8 mouse cellular contexts compared by ENCODE assay signal in genomic region chr1:178527547-178528361, GRCm38 (mm10). TPM values are rescaled to one million over a fixed set of nuclear protein-coding genes. Genes with fewer than 3 reads are reported as not detected.
DNase-seq lines count a peak whose midpoint lies in the region; ATAC-seq lines count a peak whose summit lies in the region.

No protein-coding gene starts in this region.

- peak overlapping the region; percentile 90 for H3K27ac ChIP-seq in hindbrain, embryonic 12.5 days

- peak overlapping the region; percentile 73 for H3K4me3 ChIP-seq in hindbrain, embryonic 12.5 days

- ATAC-seq in hindbrain, embryonic 12.5 days (ENCODE audit: low FRiP score): peak; percentile 36
- ATAC-seq in inflammation-experienced regulatory T-cells, adult 6 months: no peak

- under 1% methylated on average over 59 of the region's 59 CpGs for WGBS in hindbrain, embryonic 12.5 days

- no peaks in the 10 kb centered on the region for H3K9me3 ChIP-seq in hindbrain, embryonic 12.5 days (replicated peaks)

- DNase-seq in ZHBTc4 (ENCODE audit: low read depth, low spot score): peak; percentile 68
- DNase-seq in cerebellum, postnatal 14 days: peak; percentile 47 to 58
- peak; percentile 29 to 30 for DNase-seq in frontal cortex, postnatal 14 days (ENCODE audit: low spot score in 2 of 2)
- DNase-seq in layer of hippocampus, postnatal 25 days (ENCODE audit: extremely low spot score in 1 of 2, low spot score in 1 of 2): peak; percentile 20 to 39
- peak; percentile 6 for DNase-seq in lung, postnatal 14 days
- DNase-seq in retina, postnatal 1 day: peak; percentile 47

- peaks cover 28% of the 10 kb centered on the region for H3K4me1 ChIP-seq in hindbrain, embryonic 12.5 days

- H3K4me2 ChIP-seq in hindbrain, embryonic 12.5 days (replicated peaks): peak overlapping the region; percentile 92

- peak overlapping the region; percentile 81 for H3K9ac ChIP-seq in hindbrain, embryonic 12.5 days

- peaks cover 23% of the 10 kb centered on the region for H3K27me3 ChIP-seq in hindbrain, embryonic 12.5 days

- H3K36me3 ChIP-seq in hindbrain, embryonic 12.5 days: no peaks in the 10 kb centered on the region

RNA-seq across cellular contexts. Expression of gene Kif26b, which starts 1.2 kb away (rescaled TPM):
- 13.3 and 17.2 TPM in 2 replicates for polyA plus RNA-seq in hindbrain, embryonic 12.5 days (2016; fragmentation: Nextera tagmentation; extraction: Ambion mirVana)
- 10 to 100 TPM; 22.6 to 26.2 TPM for total RNA-seq in layer of hippocampus, postnatal 25 days (2021)
- polyA plus RNA-seq in inflammation-experienced regulatory T-cells, adult 6 months (2017; shearing (Covaris generic)): not detected

Comparison
In these comparisons a context has a peak if more than half of its experiments do, and no peak if none do; other contexts are left out.
1. DNase-seq: peak in every context shown above with its lines; median percentile 68 in ZHBTc4; 52 in cerebellum, postnatal 14 days; 47 in retina, postnatal 1 day; 30 in frontal cortex, postnatal 14 days; 30 in layer of hippocampus, postnatal 25 days; 6 in lung, postnatal 14 days.
2. RNA of gene Kif26b, which starts 1.2 kb away (polyA plus RNA-seq): 13.3 to 17.2 TPM in hindbrain, embryonic 12.5 days; not detected in inflammation-experienced regulatory T-cells, adult 6 months; every median in the first group is over 10 times any median in the second.